Mouse (Mus musculus) intestine, postnatal 0 days (tissue): Measurements from ENCODE around the gene Ypel1. TPM values are rescaled to one million over a fixed set of nuclear protein-coding genes. Genes with fewer than 3 reads are reported as not detected.

Source experiments
- ATAC-seq: fragments of 200-750 bp; cut with Nextera tagmentation; 2 replicates; pipeline ENCODE4 v1.8.0; 2017; ENCODE audit warnings: mild to moderate bottlenecking, moderate TSS enrichment, moderate library complexity
- H3K27ac ChIP-seq: fragments of 300-500 bp; sonication (generic); 2 replicates; pipeline ENCODE4 v1.5.1; 2014; ENCODE audit warnings: mild to moderate bottlenecking, low read depth, low read length, moderate library complexity
- H3K27me3 ChIP-seq: fragments of 300-500 bp; sonication (generic); replicated peaks from 2 replicates; pipeline ENCODE4 v1.6.1; 2014; ENCODE audit warnings: low read length, mixed read lengths; ENCODE audit not compliant: control insufficient read depth, insufficient read depth
- H3K36me3 ChIP-seq: fragments of 300-500 bp; sonication (generic); 2 replicates; pipeline ENCODE4 v1.6.1; 2014; ENCODE audit warnings: mild to moderate bottlenecking, moderate library complexity; ENCODE audit not compliant: control insufficient read depth, insufficient read depth
- H3K4me1 ChIP-seq: fragments of 300-500 bp; sonication (generic); replicated peaks from 2 replicates; pipeline ENCODE4 v1.6.1; 2014; ENCODE audit warnings: antibody characterized with exemption, low read length, mixed read lengths; ENCODE audit not compliant: control insufficient read depth, insufficient read depth
- H3K4me2 ChIP-seq: fragments of 300-500 bp; sonication (generic); replicated peaks from 2 replicates; pipeline ENCODE4 v1.6.1; 2014; ENCODE audit warnings: low read depth, mild to moderate bottlenecking, moderate library complexity
- H3K4me3 ChIP-seq: fragments of 300-500 bp; sonication (generic); 2 replicates; pipeline ENCODE4 v1.5.1; 2014; ENCODE audit warnings: low read depth, low read length
- H3K9ac ChIP-seq: fragments of 300-500 bp; sonication (generic); 2 replicates; pipeline ENCODE4 v1.6.1; 2014; ENCODE audit warnings: mild to moderate bottlenecking, low read depth, low read length
- H3K9me3 ChIP-seq: fragments of 300-500 bp; sonication (generic); 2 replicates; pipeline ENCODE4 v1.6.1; 2016; ENCODE audit warnings: mixed run types; ENCODE audit not compliant: control insufficient read depth
- CTCF ChIP-seq: sonication (generic); IDR thresholded peaks from 2 replicates; pipeline ENCODE4 v1.5.1; 2016; ENCODE audit warnings: low read depth, mild to moderate bottlenecking, control low read depth, antibody characterized with exemption, moderate library complexity
- WGBS: fragments of 180-500 bp; shearing (Covaris S2); extraction: QIAGEN DNeasy Blood & Tissue Kit; methylation state at CpG from one replicate; pipeline ENCODE4 v1.1.7; 2014; 5-methylcytosine and 5-hydroxymethylcytosine counted together
- polyA plus RNA-seq: library from polyadenylated mRNA; unstranded; fragments of >200 nt; fragmentation: Nextera tagmentation; extraction: Ambion mirVana; gene quantifications from 2 replicates; pipeline ENCODE4 v1.2.1, GENCODE M21; 2015

Gene Ypel1
- polyA plus RNA-seq, 1 experiment from 2014 or later, result 3.6 TPM

DNA sequence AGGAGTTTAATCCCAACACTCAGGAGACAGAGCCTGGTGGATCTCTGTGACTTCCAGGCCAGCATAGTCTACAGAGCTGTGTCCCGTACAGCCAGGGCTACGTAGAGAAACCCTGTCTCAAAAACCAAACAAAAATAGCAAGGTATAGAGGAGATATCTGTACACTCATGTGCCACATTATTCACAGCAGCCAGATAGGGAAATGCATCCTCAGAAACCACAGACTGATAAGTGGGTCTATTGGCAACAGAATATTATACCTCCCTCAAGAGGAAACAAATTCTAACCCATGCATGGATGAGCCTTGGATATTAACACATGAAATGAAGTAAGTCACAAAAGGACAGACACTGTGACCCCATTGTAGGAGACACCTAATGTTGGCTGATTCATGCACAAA lies 1.9 kb upstream of the Ypel1 start:
- WGBS, result 88% methylated on average over 2 of the region's 2 CpGs
- Histone ChIP-seq H3K4me3 (no peak overlapping the region), H3K4me1 (0 out of 2 replicates have a peak, but pooled peaks cover 4% of the 10 kb centered on the region), H3K9me3 (no peaks in the 10 kb centered on the region), H3K4me2 (no peak overlapping the region), H3K27me3 (no peaks in the 10 kb centered on the region), H3K9ac (no peak overlapping the region), H3K36me3 (no peaks in the 10 kb centered on the region), H3K27ac (no peak overlapping the region)
- TF ChIP-seq CTCF, result no peak
- ATAC-seq, result no peak

DNA sequence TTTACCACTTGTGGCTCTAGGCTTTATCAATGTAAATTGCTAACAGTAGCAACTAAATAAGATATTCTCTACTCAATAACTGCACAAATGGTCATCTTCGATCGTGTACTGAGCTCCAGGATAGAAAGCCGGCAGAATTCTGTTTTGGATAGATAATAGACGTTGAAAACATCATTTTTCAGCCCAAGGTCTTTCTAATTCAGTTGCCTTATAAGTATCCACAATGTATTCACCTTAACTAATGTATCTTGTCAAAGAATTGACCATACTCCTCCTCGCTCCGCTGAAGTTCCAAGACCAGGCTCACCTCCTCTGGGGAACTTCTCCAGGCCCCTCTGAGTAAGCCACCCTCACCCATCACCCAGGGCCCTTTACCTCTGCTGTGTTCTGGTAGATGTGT lies 1.2 kb downstream of the Ypel1 start:
- no peak overlapping the region for H3K27ac ChIP-seq
- H3K4me2 ChIP-seq, result peak overlapping the region; percentile 95
- no peaks in the 10 kb centered on the region for H3K27me3 ChIP-seq
- 40% methylated on average over 6 of the region's 6 CpGs for WGBS
- H3K4me1 ChIP-seq, result 0 out of 2 replicates have a peak, but pooled peaks cover 2% of the 10 kb centered on the region
- no peak overlapping the region for H3K9ac ChIP-seq
- 0 out of 2 replicates have a peak, but pooled peaks cover 2% of the 10 kb centered on the region for H3K9me3 ChIP-seq
- TF ChIP-seq CTCF, result no peak
- no peaks in the 10 kb centered on the region for H3K36me3 ChIP-seq
- no peak for ATAC-seq
- peak overlapping the region; percentile 72 for H3K4me3 ChIP-seq

- H3K9me3 ChIP-seq, result 0 out of 2 replicates have a peak, but pooled peaks cover 6% of the 10 kb centered on the region
- H3K27me3 ChIP-seq, result no peaks in the 10 kb centered on the region
- H3K36me3 ChIP-seq, result no peaks in the 10 kb centered on the region
- WGBS, result 90% methylated on average over 7 of the region's 7 CpGs
- 0 out of 2 replicates have a peak, but pooled peaks cover 2% of the 10 kb centered on the region for H3K4me1 ChIP-seq
- no peak overlapping the region for H3K4me3 ChIP-seq
- no peak for ATAC-seq
- no peak overlapping the region for H3K27ac ChIP-seq
- TF ChIP-seq CTCF, result no peak
- no peak overlapping the region for H3K4me2 ChIP-seq
- H3K9ac ChIP-seq, result no peak overlapping the region
These were observed 3.5 kb downstream of the Ypel1 start for GRCm38 (mm10) chr16:17073000-17073399.

DNA sequence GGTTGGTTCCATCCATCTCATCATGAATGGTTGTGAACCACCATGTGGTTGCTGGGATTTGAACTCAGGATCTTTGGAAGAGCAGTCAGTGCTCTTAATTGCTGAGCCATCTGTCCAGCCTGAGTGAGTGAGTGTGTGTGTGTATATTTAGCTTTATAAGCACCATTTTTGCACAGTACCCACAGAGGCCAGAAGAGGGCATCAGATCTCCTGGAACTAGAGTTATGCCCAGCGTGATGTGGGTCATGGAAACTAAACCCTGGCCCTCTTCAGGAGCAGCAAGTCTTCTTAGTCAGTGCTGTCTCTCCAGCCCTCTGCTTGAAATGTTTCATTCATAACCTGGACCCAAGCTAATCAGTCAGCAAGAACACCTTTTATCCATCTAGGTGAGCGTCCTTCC lies 6.8 kb downstream of the Ypel1 start:
- 97% methylated on average over 2 of the region's 2 CpGs for WGBS

GRCm38 (mm10) chr16:17076869-17077268 lies 7.4 kb downstream of the Ypel1 start:
- Histone ChIP-seq H3K9ac (no peak overlapping the region), H3K36me3 (no peaks in the 10 kb centered on the region), H3K9me3 (0 out of 2 replicates have a peak, but pooled peaks cover 6% of the 10 kb centered on the region), H3K4me1 (no peaks in the 10 kb centered on the region), H3K4me3 (no peak overlapping the region), H3K27ac (no peak overlapping the region), H3K4me2 (no peak overlapping the region), H3K27me3 (no peaks in the 10 kb centered on the region)
- no peak for TF ChIP-seq CTCF
- no peak for ATAC-seq

More for the DNA sequence above, 6.8 kb downstream of the Ypel1 start:
- TF ChIP-seq CTCF, result peak; percentile 31
- Histone ChIP-seq H3K27me3 (no peaks in the 10 kb centered on the region), H3K27ac (no peak overlapping the region), H3K9ac (no peak overlapping the region), H3K4me3 (no peak overlapping the region), H3K9me3 (0 out of 2 replicates have a peak, but pooled peaks cover 6% of the 10 kb centered on the region), H3K36me3 (no peaks in the 10 kb centered on the region), H3K4me1 (no peaks in the 10 kb centered on the region), H3K4me2 (no peak overlapping the region)
- no peak for ATAC-seq

- no peaks in the 10 kb centered on the region for H3K27me3 ChIP-seq
- 91% methylated on average over 7 of the region's 7 CpGs for WGBS
- no peak for TF ChIP-seq CTCF
- no peak for ATAC-seq
- no peak overlapping the region for H3K9ac ChIP-seq
- H3K27ac ChIP-seq, result no peak overlapping the region
- no peaks in the 10 kb centered on the region for H3K4me1 ChIP-seq
- no peak overlapping the region for H3K4me3 ChIP-seq
- H3K36me3 ChIP-seq, result no peaks in the 10 kb centered on the region
- H3K4me2 ChIP-seq, result no peak overlapping the region
- H3K9me3 ChIP-seq, result 0 out of 2 replicates have a peak, but pooled peaks cover 6% of the 10 kb centered on the region
These were observed 8.6 kb downstream of the Ypel1 start for GRCm38 (mm10) chr16:17078101-17078500.
